Comparison of ENCODE assay signal across 8 mouse cellular contexts in genomic region chr7:45339410-45340065, GRCm38 (mm10). TPM values are rescaled to one million over a fixed set of nuclear protein-coding genes. Genes with fewer than 3 reads are reported as not detected.
DNase-seq lines count a peak whose midpoint lies in the region; ATAC-seq lines count a peak whose summit lies in the region.

No protein-coding gene starts in this region.

- 0 out of 2 replicates have a peak, but pooled peaks cover 10% of the 10 kb centered on the region for H3K27me3 ChIP-seq in heart, embryonic 12.5 days (replicated peaks)
- H3K27me3 ChIP-seq in kidney, embryonic 15.5 days = peaks cover 3% of the 10 kb centered on the region; the same call in 1 of the 2 replicates

- H3K27ac ChIP-seq in heart, embryonic 12.5 days (ENCODE audit: poor library complexity, severe bottlenecking) = peak overlapping the region; percentile 49; the same call in 1 of the 2 replicates
- peak overlapping the region; percentile 80 for H3K27ac ChIP-seq in kidney, embryonic 15.5 days

- H3K9me3 ChIP-seq in heart, embryonic 12.5 days (replicated peaks) = no peaks in the 10 kb centered on the region
- no peaks in the 10 kb centered on the region for H3K9me3 ChIP-seq in kidney, embryonic 15.5 days (replicated peaks)

- peaks cover 62% of the 10 kb centered on the region for H3K4me1 ChIP-seq in heart, embryonic 12.5 days (replicated peaks)
- peaks cover 57% of the 10 kb centered on the region for H3K4me1 ChIP-seq in kidney, embryonic 15.5 days

- H3K4me3 ChIP-seq in heart, embryonic 12.5 days = peak overlapping the region; percentile 61
- peak overlapping the region; percentile 59 for H3K4me3 ChIP-seq in kidney, embryonic 15.5 days (replicated peaks)

- peak overlapping the region; percentile 79 for H3K9ac ChIP-seq in heart, embryonic 12.5 days
- peak overlapping the region; percentile 64 for H3K9ac ChIP-seq in kidney, embryonic 15.5 days

- peak overlapping the region; percentile 97 for H3K4me2 ChIP-seq in heart, embryonic 12.5 days
- peak overlapping the region; percentile 86 for H3K4me2 ChIP-seq in kidney, embryonic 15.5 days

- 1% methylated on average over 39 of the region's 39 CpGs for WGBS in heart, embryonic 12.5 days
- WGBS in kidney, embryonic 15.5 days = under 1% methylated on average over 37 of the region's 39 CpGs

- H3K36me3 ChIP-seq in heart, embryonic 12.5 days = no peaks in the 10 kb centered on the region
- no peaks in the 10 kb centered on the region for H3K36me3 ChIP-seq in kidney, embryonic 15.5 days

- peak; percentile 76 for ATAC-seq in heart, embryonic 12.5 days (ENCODE audit: insufficient number of reproducible peaks, low FRiP score)
- peak; percentile 74 for ATAC-seq in kidney, embryonic 15.5 days (replicated peaks; ENCODE audit: low FRiP score)

- peak; percentile 68 for DNase-seq in CD4-positive, CD25-positive, alpha-beta regulatory T cell, adult 2 months (ENCODE audit: low read depth, low spot score)
- DNase-seq in adrenal gland, adult 2 months = peak; percentile 75
- DNase-seq in embryo, embryonic 9.5 days (ENCODE audit: extremely low spot score) = peak; percentile 92
- peak; percentile 72 for DNase-seq in lung, postnatal 25 days (ENCODE audit: low spot score)
- peak; percentile 64 for DNase-seq in retina, adult 2 months (ENCODE audit: low read depth, low spot score)
- no peak for DNase-seq in MN1 (ENCODE audit: low spot score)

RNA-seq across cellular contexts. Expression of gene Hrc, which starts 4.4 kb away (rescaled TPM):
- total RNA-seq in adrenal gland, adult 2 months (2021) = under 1 TPM in 1 of 2 experiments, not detected in 1; 0.23 TPM
- 0.18 TPM in 1 of 2 replicates, not detected in the other for polyA plus RNA-seq in adrenal gland, adult 2 months (2012; rRNA removed)
- polyA plus RNA-seq in heart, embryonic 12.5 days (2016; fragmentation: Nextera tagmentation; extraction: Ambion mirVana) = 25.5 and 26.9 TPM in 2 replicates
- polyA plus RNA-seq in kidney, embryonic 15.5 days (2015; fragmentation: Nextera tagmentation; extraction: Ambion mirVana) = 2.1 and 2.5 TPM in 2 replicates

RNA-seq across cellular contexts. Expression of gene Trpm4, which starts 6.0 kb away (rescaled TPM):
- total RNA-seq in adrenal gland, adult 2 months (2021) = 1 to 10 TPM; 5.2 to 9.4 TPM
- polyA plus RNA-seq in adrenal gland, adult 2 months (2012; rRNA removed) = 8.8 and 11.2 TPM in 2 replicates
- polyA plus RNA-seq in heart, embryonic 12.5 days (2016; fragmentation: Nextera tagmentation; extraction: Ambion mirVana) = 15.2 and 15.4 TPM in 2 replicates
- 17.4 and 19.0 TPM in 2 replicates for polyA plus RNA-seq in kidney, embryonic 15.5 days (2015; fragmentation: Nextera tagmentation; extraction: Ambion mirVana)

RNA-seq across cellular contexts. Expression of gene Ppfia3, which starts 27.3 kb away (rescaled TPM):
- 1 to 10 TPM; 1.1 to 2.8 TPM for total RNA-seq in adrenal gland, adult 2 months (2021)
- 4.3 and 4.7 TPM in 2 replicates for polyA plus RNA-seq in adrenal gland, adult 2 months (2012; rRNA removed)
- 2.6 and 3.3 TPM in 2 replicates for polyA plus RNA-seq in heart, embryonic 12.5 days (2016; fragmentation: Nextera tagmentation; extraction: Ambion mirVana)
- polyA plus RNA-seq in kidney, embryonic 15.5 days (2015; fragmentation: Nextera tagmentation; extraction: Ambion mirVana) = 6.7 and 7.5 TPM in 2 replicates

RNA-seq across cellular contexts. Expression of gene Lin7b, which starts 30.8 kb away (rescaled TPM):
- total RNA-seq in adrenal gland, adult 2 months (2021) = 1 to 10 TPM; 2.4 to 3.8 TPM
- 5.7 and 10.3 TPM in 2 replicates for polyA plus RNA-seq in adrenal gland, adult 2 months (2012; rRNA removed)
- 0.82 and 1.1 TPM in 2 replicates for polyA plus RNA-seq in heart, embryonic 12.5 days (2016; fragmentation: Nextera tagmentation; extraction: Ambion mirVana)
- 0.41 and 0.96 TPM in 2 replicates for polyA plus RNA-seq in kidney, embryonic 15.5 days (2015; fragmentation: Nextera tagmentation; extraction: Ambion mirVana)

RNA-seq across cellular contexts. Expression of gene Snrnp70, which starts 56.0 kb away (rescaled TPM):
- total RNA-seq in adrenal gland, adult 2 months (2021) = 100 to 1,000 TPM; 219 to 278 TPM
- 230 and 236 TPM in 2 replicates for polyA plus RNA-seq in adrenal gland, adult 2 months (2012; rRNA removed)
- 169 and 173 TPM in 2 replicates for polyA plus RNA-seq in heart, embryonic 12.5 days (2016; fragmentation: Nextera tagmentation; extraction: Ambion mirVana)
- 225 and 242 TPM in 2 replicates for polyA plus RNA-seq in kidney, embryonic 15.5 days (2015; fragmentation: Nextera tagmentation; extraction: Ambion mirVana)
